Mouse (Mus musculus): ENCODE measurements around the gene Wipf2.

DNA sequence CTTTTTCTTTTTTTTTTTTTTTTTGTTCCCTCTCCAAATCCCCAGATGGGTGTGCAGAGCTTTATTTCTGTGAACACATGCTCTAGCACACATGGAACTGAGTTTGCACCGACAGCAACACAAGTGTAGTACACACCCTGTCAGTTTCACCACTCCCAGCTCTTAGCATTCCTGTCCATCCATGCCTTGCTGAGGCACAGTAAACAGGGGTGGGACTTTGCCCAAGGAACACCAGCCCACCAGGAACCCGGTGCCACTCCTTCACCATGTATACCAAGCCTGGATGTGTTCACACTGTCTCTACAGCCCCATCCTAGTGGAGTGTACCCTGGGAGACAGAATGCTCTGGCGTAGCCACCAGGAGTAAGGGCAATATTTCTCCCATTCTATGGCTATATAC lies 27.7 kb upstream of the Wipf2 start:
- TF ChIP-seq FLI1 (IDR thresholded peaks at IDR 0.05; ENCODE audit: low read length) (no peak), GATA1 (IDR thresholded peaks at IDR 0.05; ENCODE audit: borderline replicate concordance, low read length) (no peak)

Data from megakaryocyte, embryonic 14.5 days (primary cell).